Mouse (Mus musculus) liver, adult 10 weeks (tissue): Measurements from ENCODE around the gene Rbp2. TPM values are rescaled to one million over a fixed set of nuclear protein-coding genes. Genes with fewer than 3 reads are reported as not detected.

Experiments
- polyA plus RNA-seq: library from polyadenylated mRNA; stranded (reverse); fragments of 350-450 nt; fragmentation: Illumina TruSeq; extraction: RNeasy Lipid Tissue Mini Kit (QIAGEN cat#74804); gene quantifications from one replicate; pipeline ENCODE4 v1.2.3, GENCODE M21; 2014; ENCODE audit warnings: low read depth, low replicate concordance

Rbp2 gene
- not detected for polyA plus RNA-seq

GRCm38 (mm10) chr9:98485815-98486214 is at the start of gene Rbp2:
TSS of gene Rbp2 (plus strand) at chr9:98486115.

Other genes starting within 250 kb of the Rbp2 start
- 3.5 TPM for gene Nmnat3, start 198.7 kb upstream of the Rbp2 start, polyA plus RNA-seq
- 1.2 TPM for gene Rbp1, start 63.2 kb upstream of the Rbp2 start, polyA plus RNA-seq
- 163 TPM for gene Copb2, start 77.6 kb downstream of the Rbp2 start, polyA plus RNA-seq
- 56.8 TPM for gene Mrps22, start 115.5 kb downstream of the Rbp2 start, polyA plus RNA-seq